Mouse (Mus musculus) forelimb bud, embryonic 11.5 days (tissue): ENCODE data around the gene Agtr1a.

Experiments used
- DNase-seq: peaks from one replicate; pipeline ENCODE4 v3.0.0-alpha.2; 2012; ENCODE audit warnings: low read depth, low spot score

The Agtr1a gene

GRCm38 (mm10) chr13:30362048-30362447, 25.8 kb downstream of the Agtr1a start:
- DNase-seq = no peak

- DNase-seq = no peak
Observed at GRCm38 (mm10) chr13:30364097-30364625, 27.9 kb downstream of the Agtr1a start.

GRCm38 (mm10) chr13:30364780-30365179, 28.5 kb downstream of the Agtr1a start:
- no peak for DNase-seq

- no peak for DNase-seq
Observed at GRCm38 (mm10) chr13:30365378-30365777, 29.1 kb downstream of the Agtr1a start.

GRCm38 (mm10) chr13:30368116-30368515, 31.9 kb downstream of the Agtr1a start:
- DNase-seq = no peak

GRCm38 (mm10) chr13:30368746-30369145, 32.5 kb downstream of the Agtr1a start:
- no peak for DNase-seq

- DNase-seq = no peak
Observed at GRCm38 (mm10) chr13:30378868-30379267, 42.6 kb downstream of the Agtr1a start.

- DNase-seq = no peak
Observed at GRCm38 (mm10) chr13:30385183-30385582, 48.9 kb downstream of the Agtr1a start.

GRCm38 (mm10) chr13:30394123-30394522, 57.9 kb downstream of the Agtr1a start:
- no peak for DNase-seq

GRCm38 (mm10) chr13:30396431-30396830, 60.2 kb downstream of the Agtr1a start:
- DNase-seq = no peak

- no peak for DNase-seq
Observed at GRCm38 (mm10) chr13:30398852-30399251, 62.6 kb downstream of the Agtr1a start.

- no peak for DNase-seq
Observed at GRCm38 (mm10) chr13:30400621-30401020, 64.4 kb downstream of the Agtr1a start.

- DNase-seq = no peak
Observed at GRCm38 (mm10) chr13:30403874-30404273, 67.6 kb downstream of the Agtr1a start.

- DNase-seq = no peak
Observed at GRCm38 (mm10) chr13:30418611-30419010, 82.4 kb downstream of the Agtr1a start.

- no peak for DNase-seq
Observed at GRCm38 (mm10) chr13:30427008-30427407, 90.8 kb downstream of the Agtr1a start.

GRCm38 (mm10) chr13:30427436-30427835, 91.2 kb downstream of the Agtr1a start:
- no peak for DNase-seq
